Mouse (Mus musculus) embryonic facial prominence, embryonic 13.5 days (tissue): ENCODE results near the gene Tas2r118. TPM values are rescaled to one million over a fixed set of nuclear protein-coding genes. Genes with fewer than 3 reads are reported as not detected.

Experiments used
- polyA plus RNA-seq: library from polyadenylated mRNA; unstranded; fragments of >200 nt; fragmentation: Nextera tagmentation; extraction: Ambion mirVana; gene quantifications from 2 replicates; pipeline ENCODE4 v1.2.1, GENCODE M21; 2015

Tas2r118 gene
- polyA plus RNA-seq, 1 experiment from 2014 or later, result not detected

Other genes with a start within 250 kb of the Tas2r118 start
- gene Cadps2, start 130.6 kb downstream of the Tas2r118 start, polyA plus RNA-seq, result 3.5 and 4.7 TPM in 2 replicates
- 0.88 TPM in 1 of 2 replicates, not detected in the other for gene Slc13a1, start 198.0 kb upstream of the Tas2r118 start, polyA plus RNA-seq